Mouse (Mus musculus) lung, postnatal 0 days (tissue): ENCODE data around the gene Gm10277. TPM values are rescaled to one million over a fixed set of nuclear protein-coding genes. Genes with fewer than 3 reads are reported as not detected.

Experiments
- ATAC-seq: fragments of 200-750 bp; cut with Nextera tagmentation; 2 replicates; pipeline ENCODE4 v1.8.0; 2017; ENCODE audit warnings: moderate library complexity
- DNase-seq: peaks from one replicate; pipeline ENCODE4 v3.0.0-alpha.2; 2016; ENCODE audit warnings: low spot score
- H3K27ac ChIP-seq: fragments of 300-500 bp; sonication (generic); 2 replicates; pipeline ENCODE4 v1.5.1; 2014; ENCODE audit warnings: antibody characterized with exemption, mild to moderate bottlenecking, low read length, mixed read lengths
- H3K27me3 ChIP-seq: fragments of 300-500 bp; sonication (generic); replicated peaks from 2 replicates; pipeline ENCODE4 v1.6.1; 2014; ENCODE audit warnings: low read length, mixed read lengths; ENCODE audit not compliant: insufficient read depth
- H3K36me3 ChIP-seq: fragments of 300-500 bp; sonication (generic); 2 replicates; pipeline ENCODE4 v1.6.1; 2014; ENCODE audit warnings: low read length, mixed read lengths; ENCODE audit not compliant: insufficient read depth
- H3K4me1 ChIP-seq: fragments of 300-500 bp; sonication (generic); 2 replicates; pipeline ENCODE4 v1.6.1; 2014; ENCODE audit warnings: antibody characterized with exemption, low read depth, low read length, mixed read lengths; ENCODE audit not compliant: insufficient read depth
- H3K4me2 ChIP-seq: fragments of 300-500 bp; sonication (generic); replicated peaks from 2 replicates; pipeline ENCODE4 v1.6.1; 2014; ENCODE audit warnings: low read depth, mild to moderate bottlenecking, low read length, moderate library complexity, mixed read lengths
- H3K4me3 ChIP-seq: fragments of 300-500 bp; sonication (generic); 2 replicates; pipeline ENCODE4 v1.5.1; 2014; ENCODE audit warnings: low read depth, low read length
- H3K9ac ChIP-seq: fragments of 300-500 bp; sonication (generic); replicated peaks from 2 replicates; pipeline ENCODE4 v1.6.1; 2014; ENCODE audit warnings: low read depth, mild to moderate bottlenecking
- H3K9me3 ChIP-seq: fragments of 300-500 bp; sonication (generic); 2 replicates; pipeline ENCODE4 v1.6.1; 2016; ENCODE audit warnings: low read length, mixed read lengths
- CTCF ChIP-seq: IDR thresholded peaks from 2 replicates; pipeline ENCODE4 v1.5.1; 2016; ENCODE audit warnings: antibody characterized with exemption, mild to moderate bottlenecking
- EP300 ChIP-seq: IDR thresholded peaks from 2 replicates; pipeline ENCODE4 v1.6.1; 2016; ENCODE audit warnings: antibody characterized with exemption, mild to moderate bottlenecking, control low read depth
- WGBS: fragments of 180-500 bp; shearing (Covaris S2); extraction: QIAGEN DNeasy Blood & Tissue Kit; methylation state at CpG from one replicate; pipeline ENCODE4 v1.1.7; 2014; 5-methylcytosine and 5-hydroxymethylcytosine counted together
- polyA plus RNA-seq: library from polyadenylated mRNA; unstranded; fragments of >200 nt; fragmentation: Nextera tagmentation; extraction: Ambion mirVana; gene quantifications from 2 replicates; pipeline ENCODE4 v1.2.1, GENCODE M21; 2015

Gm10277 gene
- 0.90 and 1.2 TPM in 2 replicates for polyA plus RNA-seq

DNA sequence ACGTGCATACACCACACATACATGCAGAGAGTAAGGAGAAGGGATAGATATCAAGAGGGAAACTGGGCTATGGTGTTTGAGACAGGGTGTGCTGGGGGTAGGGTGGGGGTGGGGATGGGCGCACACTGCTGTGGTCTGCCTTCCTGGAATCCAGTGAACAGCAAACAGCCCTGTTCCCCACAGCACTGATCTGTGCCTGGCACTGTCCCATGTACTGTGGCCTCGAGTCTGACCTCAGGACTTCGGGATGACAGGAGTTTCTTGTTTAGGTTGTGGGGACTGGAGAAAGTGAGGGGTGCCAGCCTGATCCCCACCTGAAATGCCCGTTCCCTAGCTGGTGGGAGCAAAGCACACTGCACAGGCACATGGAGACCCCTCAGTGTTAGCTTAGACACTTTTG lies at the start of gene Gm10277:
Gene Gm10277 (minus strand): TSS at position 41 of the 400 bp plus-strand sequence.
- no peaks in the 10 kb centered on the region for H3K9me3 ChIP-seq
- peaks cover 43% of the 10 kb centered on the region for H3K4me1 ChIP-seq
- no peak within 1 kb of the TSS for H3K4me2 ChIP-seq
- DNase-seq: no peak
- ATAC-seq: no peak
- no peaks in the 10 kb centered on the region; the same call in 1 of the 2 replicates for H3K36me3 ChIP-seq
- H3K9ac ChIP-seq: no peak within 1 kb of the TSS
- peak within 1 kb of the TSS; percentile 93 for H3K27ac ChIP-seq
- no peaks in the 10 kb centered on the region for H3K27me3 ChIP-seq
- WGBS: 66% methylated on average over 5 of the region's 5 CpGs
- no peak within 1 kb of the TSS for H3K4me3 ChIP-seq
- TF ChIP-seq CTCF (no peak), EP300 (no peak)

DNA sequence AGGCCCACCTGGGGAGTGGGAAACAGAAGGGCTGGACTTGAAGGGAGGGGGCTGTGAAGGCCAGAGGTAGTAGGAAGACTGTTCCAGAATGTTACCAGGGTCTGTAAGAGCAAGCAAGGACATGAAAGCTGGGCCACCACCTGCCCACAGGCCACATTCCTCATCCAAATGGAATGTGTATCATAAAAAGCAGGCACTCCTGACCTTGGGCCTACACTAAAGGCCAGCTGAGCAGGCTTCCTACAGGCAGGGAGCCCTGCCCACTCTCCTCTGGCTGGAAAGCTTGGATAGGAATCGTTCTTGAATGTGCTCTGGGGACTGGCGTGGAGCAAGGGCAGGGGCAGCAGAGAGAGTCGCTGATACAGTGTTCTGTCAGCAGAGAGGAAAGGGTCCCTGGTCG lies 49.2 kb upstream of the Gm10277 start:
- Histone ChIP-seq H3K27ac (no peak overlapping the region), H3K4me2 (no peak overlapping the region), H3K9me3 (no peaks in the 10 kb centered on the region), H3K27me3 (no peaks in the 10 kb centered on the region), H3K4me1 (no peaks in the 10 kb centered on the region), H3K36me3 (peaks cover 32% of the 10 kb centered on the region), H3K4me3 (no peak overlapping the region), H3K9ac (no peak overlapping the region)
- TF ChIP-seq CTCF: no peak
- TF ChIP-seq EP300: no peak
- 63% methylated on average over 4 of the region's 4 CpGs for WGBS
- DNase-seq: no peak
- no peak for ATAC-seq

- TF ChIP-seq CTCF (no peak), EP300 (no peak)
- H3K4me3 ChIP-seq: no peak overlapping the region
- H3K9ac ChIP-seq: no peak overlapping the region
- no peak for DNase-seq
- no peak for ATAC-seq
- H3K27ac ChIP-seq: no peak overlapping the region
- no peaks in the 10 kb centered on the region for H3K9me3 ChIP-seq
- 68% methylated on average over 5 of the region's 5 CpGs for WGBS
- no peaks in the 10 kb centered on the region for H3K27me3 ChIP-seq
- no peak overlapping the region for H3K4me2 ChIP-seq
- no peaks in the 10 kb centered on the region for H3K4me1 ChIP-seq
- H3K36me3 ChIP-seq: peaks cover 29% of the 10 kb centered on the region
These were observed 48.7 kb upstream of the Gm10277 start for GRCm38 (mm10) chr11:77836290-77836689.

GRCm38 (mm10) chr11:77835109-77835508 lies 47.6 kb upstream of the Gm10277 start:
- peaks cover 39% of the 10 kb centered on the region for H3K36me3 ChIP-seq
- no peaks in the 10 kb centered on the region for H3K27me3 ChIP-seq
- H3K9ac ChIP-seq: no peak overlapping the region
- DNase-seq (no peak), ATAC-seq (no peak)
- H3K27ac ChIP-seq: no peak overlapping the region
- peak; percentile 50 for TF ChIP-seq CTCF
- no peak for TF ChIP-seq EP300
- H3K4me1 ChIP-seq: no peaks in the 10 kb centered on the region
- no peak overlapping the region for H3K4me2 ChIP-seq
- no peaks in the 10 kb centered on the region for H3K9me3 ChIP-seq
- no peak overlapping the region for H3K4me3 ChIP-seq
- WGBS: 84% methylated on average over 3 of the region's 3 CpGs

GRCm38 (mm10) chr11:77832541-77832940 lies 45.0 kb upstream of the Gm10277 start:
- H3K4me1 ChIP-seq: no peaks in the 10 kb centered on the region
- WGBS: 89% methylated on average over 4 of the region's 4 CpGs
- H3K27ac ChIP-seq: no peak overlapping the region
- peaks cover 32% of the 10 kb centered on the region for H3K36me3 ChIP-seq
- H3K9me3 ChIP-seq: no peaks in the 10 kb centered on the region
- H3K27me3 ChIP-seq: no peaks in the 10 kb centered on the region
- TF ChIP-seq EP300: no peak
- no peak for TF ChIP-seq CTCF
- H3K9ac ChIP-seq: no peak overlapping the region
- ATAC-seq (no peak), DNase-seq (no peak)
- no peak overlapping the region for H3K4me3 ChIP-seq
- no peak overlapping the region for H3K4me2 ChIP-seq

DNA sequence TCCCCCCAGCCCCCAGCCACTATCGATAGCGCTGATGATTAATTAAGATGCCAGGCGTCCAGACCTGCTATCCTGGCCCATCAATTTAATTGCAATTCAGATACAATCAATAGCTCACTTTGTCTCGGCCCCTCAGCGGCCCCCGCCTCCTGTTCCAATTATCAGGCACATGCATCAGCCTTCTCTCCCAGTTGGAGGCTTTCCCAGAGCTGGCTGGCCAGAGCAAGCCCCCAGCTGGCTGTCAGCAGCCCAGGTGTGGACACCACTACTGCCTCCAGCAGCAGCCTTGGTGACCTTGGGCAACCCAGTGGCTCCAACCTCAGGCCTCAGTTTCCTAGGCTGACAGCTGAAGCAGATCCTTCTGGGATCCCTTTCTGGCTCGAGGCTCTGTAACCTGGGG lies 43.3 kb upstream of the Gm10277 start:
- H3K36me3 ChIP-seq: peaks cover 22% of the 10 kb centered on the region
- 69% methylated on average over 7 of the region's 7 CpGs for WGBS
- no peaks in the 10 kb centered on the region for H3K4me1 ChIP-seq
- TF ChIP-seq EP300 (no peak), CTCF (no peak)
- no peaks in the 10 kb centered on the region for H3K9me3 ChIP-seq
- DNase-seq: no peak
- H3K4me2 ChIP-seq: no peak overlapping the region
- H3K4me3 ChIP-seq: no peak overlapping the region
- H3K27ac ChIP-seq: no peak overlapping the region
- no peak for ATAC-seq
- H3K9ac ChIP-seq: no peak overlapping the region
- H3K27me3 ChIP-seq: no peaks in the 10 kb centered on the region
